Mouse (Mus musculus) stomach, postnatal 0 days (tissue): ENCODE data around the gene Foxr1.

Source experiments
- CTCF ChIP-seq: IDR thresholded peaks from 2 replicates; pipeline ENCODE4 v1.5.1; 2016; ENCODE audit warnings: antibody characterized with exemption, low read depth, mild to moderate bottlenecking, moderate library complexity
- EP300 ChIP-seq: optimal IDR thresholded peaks from 2 replicates; pipeline ENCODE3; 2016; ENCODE audit warnings: antibody characterized with exemption

DNA sequence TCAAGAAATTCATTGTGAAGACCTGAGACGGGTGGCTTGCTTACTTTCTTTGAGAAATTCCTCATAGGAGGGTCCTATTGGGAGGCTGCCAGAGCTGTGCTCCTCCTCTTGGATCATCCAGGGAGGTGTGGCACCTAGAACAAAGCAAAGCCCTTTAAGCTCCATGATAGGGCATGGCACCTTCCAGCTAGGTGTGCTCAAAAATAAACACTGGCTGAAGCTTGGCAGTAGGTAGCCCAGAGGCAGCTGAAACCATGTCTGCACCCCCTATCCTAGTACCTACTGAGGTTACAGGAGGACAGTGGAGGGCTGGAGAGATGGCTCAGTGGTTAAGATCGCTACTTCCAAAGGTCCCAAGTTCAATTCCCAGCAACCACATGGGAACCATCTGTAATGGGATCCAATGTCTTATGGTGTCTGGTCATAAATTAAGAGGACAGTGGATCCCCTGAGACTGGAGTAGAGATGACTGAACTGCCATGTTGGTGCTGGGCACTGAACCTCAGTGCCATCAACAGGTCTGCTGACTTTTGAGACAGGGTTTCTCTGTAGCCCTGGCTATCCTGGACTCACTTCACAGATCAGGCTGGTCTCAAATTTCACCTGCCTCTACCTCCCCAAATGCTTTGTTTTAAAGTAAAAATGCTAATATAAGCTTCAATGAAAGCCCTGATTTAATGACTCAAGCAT lies 30.1 kb downstream of the Foxr1 start:
- no peak for TF ChIP-seq EP300
- TF ChIP-seq CTCF, result no peak
